Mouse (Mus musculus) 416B (cell line): Measurements from ENCODE around the gene Adam15.

Experiments
- DNase-seq: peaks from one replicate; pipeline ENCODE4 v3.0.0; 2011; ENCODE audit warnings: low read depth

The Adam15 gene

DNA sequence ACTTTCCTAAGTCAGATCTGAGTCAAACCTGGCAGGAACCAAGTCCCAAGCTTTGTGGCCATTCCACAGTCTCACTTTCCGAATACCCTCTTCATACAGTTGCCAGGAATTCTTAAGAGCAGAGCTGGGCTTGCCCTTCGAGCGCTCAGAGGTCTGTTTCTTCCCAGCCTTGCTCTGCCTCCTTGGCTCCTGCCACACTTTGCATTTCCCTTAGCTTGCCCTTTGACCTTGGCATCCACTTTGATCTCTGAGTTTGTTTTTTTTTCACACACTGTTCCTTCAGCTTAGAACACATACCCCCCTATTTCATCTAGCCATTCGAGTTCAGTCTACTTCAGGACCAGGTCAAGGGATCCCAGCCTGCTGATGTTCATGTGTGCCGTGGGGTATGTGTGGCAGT lies 1.5 kb upstream of the Adam15 start:
- no peak for DNase-seq

DNA sequence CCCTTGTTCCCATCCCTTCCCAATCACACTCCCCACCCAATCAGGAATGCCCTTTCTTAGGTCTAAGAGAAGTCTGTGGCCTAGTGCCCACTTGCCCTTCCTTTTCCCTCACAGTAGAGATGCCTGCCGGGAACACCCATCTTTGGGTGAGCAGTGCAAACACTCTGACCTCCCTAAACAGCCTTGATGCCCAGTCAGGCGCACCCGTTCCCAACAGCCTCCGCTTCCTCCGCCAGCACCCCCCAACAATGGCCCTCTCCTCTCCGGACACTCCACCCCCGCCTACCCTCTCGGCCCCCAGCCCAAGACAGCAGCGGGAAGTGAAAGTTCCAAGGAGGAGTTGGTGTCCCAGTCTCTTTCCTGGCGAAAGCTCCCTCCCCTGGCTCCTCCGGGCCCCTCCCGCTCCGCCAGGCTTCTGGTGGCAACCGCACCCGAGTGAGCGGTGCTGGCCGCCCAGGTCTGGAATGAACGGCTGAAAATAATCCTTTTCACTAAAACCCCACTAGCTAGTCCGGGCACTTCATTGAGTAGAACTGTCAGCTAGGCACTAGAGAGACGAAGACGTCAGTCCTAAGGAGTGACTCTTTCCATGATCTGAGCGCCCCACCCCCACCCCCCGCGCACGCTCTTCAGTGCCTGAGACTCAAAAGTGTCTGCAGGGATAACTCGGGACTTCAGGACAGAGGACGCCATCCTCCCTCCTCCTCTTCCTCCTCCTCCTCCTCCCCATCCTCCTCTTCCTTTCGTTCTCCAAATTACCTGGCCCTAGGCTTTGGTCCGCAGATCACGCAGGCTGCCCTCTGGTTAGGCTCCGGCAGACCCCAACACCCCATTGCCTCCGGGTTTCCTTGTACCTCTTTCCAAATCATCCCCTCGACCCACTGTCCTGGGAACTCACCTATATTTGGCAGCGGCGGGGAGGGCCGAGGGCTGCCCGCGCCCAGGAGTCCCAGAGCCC lies 606 bp downstream of the Adam15 start:
- DNase-seq: peak; percentile 62

DNA sequence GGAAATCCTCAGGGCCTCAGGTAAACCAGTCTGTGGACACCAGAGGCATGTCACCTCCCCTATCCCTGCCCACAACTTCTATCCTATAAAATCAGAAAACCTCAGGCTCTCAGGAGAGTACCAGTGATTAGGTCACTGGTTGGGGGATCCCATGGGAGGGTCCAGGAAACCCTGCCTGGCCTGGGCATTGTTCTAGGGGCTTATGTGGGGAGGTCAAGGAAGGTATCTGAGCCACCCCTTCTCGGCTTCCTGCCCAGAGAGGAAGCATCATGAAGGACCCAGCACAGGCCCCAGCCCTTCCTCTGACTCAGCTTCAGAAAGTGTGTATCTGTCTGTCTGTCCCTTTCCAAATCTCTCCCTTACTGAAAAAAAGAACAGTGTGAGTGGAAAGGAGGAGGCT lies 1.9 kb downstream of the Adam15 start:
- peak; percentile 42 for DNase-seq

DNA sequence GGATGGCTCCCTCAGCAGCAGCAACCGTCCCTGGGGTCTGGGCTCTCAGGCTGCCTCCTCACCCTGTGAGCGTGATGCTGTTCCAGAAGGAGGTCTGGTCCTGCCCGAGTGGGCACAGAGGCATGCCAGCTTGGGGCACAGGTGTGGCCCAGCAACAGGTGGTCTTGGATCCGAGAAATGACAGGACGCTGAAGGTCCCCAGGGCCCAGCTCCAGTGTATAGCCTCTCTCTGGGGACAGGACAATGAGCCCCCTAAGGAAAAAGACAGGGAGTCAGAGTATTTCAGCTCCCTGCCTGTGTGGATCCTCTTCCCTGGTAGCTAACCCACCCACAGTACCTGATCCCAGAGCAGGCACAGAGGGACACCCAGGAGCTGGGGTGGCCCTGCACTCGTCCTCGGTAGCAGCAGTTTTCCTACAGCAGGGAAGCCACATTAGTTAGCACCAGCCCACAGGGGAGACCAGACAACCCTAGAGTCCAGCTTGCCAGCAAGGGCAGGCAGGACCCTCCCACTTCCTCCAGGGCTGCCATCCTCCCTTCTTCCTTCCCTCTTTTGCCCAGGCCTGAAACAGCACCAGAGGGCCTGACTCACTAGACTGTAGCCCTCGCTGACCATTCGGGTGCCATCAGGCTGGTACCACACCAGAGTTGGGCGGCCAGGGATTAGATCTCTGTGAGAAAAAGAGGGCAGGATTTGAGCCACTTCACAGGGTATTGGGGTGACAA lies 2.8 kb downstream of the Adam15 start:
- peak; percentile 70 for DNase-seq

DNA sequence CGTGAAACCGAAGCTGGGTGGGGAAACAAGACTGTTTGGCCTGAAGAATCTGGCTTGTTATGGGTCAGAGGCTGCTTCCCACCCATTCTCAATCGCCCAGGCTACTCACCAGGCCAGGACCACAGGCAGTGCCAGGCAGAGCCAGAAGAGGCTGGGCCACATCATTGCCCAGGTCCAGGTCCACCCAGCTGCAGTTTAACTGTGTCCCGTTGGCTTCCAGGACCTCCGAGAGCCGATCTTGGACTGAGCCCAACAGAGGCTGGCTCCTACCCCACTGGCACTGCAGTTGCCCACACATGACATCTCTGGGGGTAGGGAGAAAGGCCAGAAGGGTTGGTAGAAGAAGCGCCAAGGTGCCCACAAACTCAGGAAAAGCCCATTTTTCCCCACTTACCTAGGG lies 6.5 kb downstream of the Adam15 start:
- DNase-seq: no peak

DNA sequence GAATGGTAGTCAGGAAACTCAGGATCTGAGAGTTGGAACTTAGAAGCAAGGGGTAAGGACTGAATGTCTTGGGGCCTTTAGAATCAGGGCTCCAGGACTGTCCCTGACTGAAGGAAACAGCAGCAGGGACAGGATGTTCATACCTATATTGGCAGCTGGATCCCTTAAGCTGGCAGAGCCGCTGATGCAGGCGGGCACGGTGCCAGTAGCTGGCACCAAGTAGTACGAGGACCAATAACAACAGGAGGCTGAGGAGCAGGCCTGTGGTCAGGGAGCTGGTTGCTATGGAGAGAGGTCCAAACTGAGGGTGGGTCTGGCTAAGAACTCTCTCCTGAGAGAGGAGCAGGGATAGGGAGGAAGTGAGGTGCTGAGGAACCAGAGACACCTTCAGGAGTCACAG lies 8.0 kb downstream of the Adam15 start:
- DNase-seq: no peak

DNA sequence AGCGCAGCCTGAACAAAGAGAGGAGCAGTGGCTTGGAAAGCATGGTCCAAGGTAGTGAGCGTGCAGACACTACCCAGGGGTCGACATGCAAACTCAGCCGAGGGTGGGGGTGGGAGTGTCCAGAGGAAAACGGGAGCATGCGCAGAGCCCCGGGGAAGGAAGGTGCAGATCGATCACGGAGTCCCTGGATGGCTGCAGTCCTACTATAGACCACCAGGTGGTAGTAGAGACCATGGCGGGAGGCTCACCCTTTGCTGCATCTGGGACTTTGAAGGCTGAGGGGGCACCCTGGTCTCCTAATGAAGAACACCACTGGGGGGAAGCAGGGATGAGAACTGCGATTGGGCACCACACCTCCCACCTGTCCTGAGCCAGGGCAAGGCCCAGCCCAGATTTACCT lies 9.3 kb downstream of the Adam15 start:
- DNase-seq: peak; percentile 63

DNA sequence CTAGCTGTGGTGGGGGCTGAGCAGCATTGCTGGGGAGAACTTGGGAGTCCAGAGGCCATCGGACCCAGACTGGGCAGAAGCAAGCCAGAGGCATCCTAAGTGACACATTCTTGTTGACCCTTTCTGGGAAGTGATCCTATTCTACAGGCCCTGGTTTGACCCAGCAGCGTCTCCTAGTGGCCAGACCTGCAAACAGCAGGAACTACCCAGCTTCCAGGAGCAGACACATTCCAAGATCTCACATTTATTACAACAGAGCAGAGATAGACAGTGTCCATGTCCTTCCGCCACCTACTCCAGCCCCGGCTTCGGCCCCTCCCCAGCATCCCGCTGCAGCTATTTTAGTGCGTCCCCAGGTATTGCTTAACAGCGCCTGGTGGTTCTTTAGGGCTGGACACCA lies 10.4 kb downstream of the Adam15 start:
- DNase-seq: peak; percentile 80

DNA sequence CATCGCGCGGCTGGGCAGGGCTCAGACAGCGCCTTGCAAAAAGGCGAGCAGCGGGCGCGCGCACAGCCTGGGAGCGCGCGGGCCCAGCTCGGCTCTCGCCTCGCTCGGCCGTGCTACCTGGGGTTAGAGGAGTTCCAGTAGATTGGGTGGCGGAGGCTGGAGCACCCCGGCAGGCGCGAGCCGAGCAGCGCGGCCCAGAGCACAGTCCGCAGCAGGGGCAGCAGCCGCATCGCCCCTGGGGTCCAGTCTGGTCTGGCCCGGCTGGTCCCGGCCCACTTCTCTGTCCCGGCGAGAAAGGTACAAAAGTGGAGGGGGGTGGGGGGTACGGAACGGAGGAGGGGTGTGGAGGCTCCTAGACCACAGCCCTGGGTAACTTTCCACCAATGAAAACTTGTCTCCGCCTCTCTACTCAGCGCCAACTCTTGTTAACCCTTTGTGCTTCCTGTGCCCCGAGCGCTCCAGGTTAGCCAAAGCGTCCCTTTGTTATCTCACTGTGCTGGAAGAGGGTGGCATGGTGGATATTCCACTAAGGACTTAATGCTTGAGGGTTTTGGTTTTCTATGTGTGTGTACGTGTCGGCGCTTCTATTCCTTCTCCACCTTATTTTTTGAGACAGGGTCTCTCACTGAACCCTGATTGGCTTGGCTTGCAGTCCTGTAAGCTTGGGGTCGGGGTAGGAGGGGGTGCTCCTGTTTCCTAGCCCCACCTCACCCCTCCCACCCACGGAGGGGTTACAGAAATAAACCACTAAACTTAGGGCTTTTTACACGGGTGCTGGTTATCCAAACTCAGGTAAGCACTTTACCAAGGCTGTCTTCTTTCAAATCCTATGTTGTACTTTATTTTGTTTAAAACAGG lies 11.8 kb downstream of the Adam15 start, which contains the start of gene Efna4:
Gene Efna4, minus strand, starts transcription at position 308 of the 858 bp plus-strand sequence.
- peak; percentile 76 for DNase-seq

DNA sequence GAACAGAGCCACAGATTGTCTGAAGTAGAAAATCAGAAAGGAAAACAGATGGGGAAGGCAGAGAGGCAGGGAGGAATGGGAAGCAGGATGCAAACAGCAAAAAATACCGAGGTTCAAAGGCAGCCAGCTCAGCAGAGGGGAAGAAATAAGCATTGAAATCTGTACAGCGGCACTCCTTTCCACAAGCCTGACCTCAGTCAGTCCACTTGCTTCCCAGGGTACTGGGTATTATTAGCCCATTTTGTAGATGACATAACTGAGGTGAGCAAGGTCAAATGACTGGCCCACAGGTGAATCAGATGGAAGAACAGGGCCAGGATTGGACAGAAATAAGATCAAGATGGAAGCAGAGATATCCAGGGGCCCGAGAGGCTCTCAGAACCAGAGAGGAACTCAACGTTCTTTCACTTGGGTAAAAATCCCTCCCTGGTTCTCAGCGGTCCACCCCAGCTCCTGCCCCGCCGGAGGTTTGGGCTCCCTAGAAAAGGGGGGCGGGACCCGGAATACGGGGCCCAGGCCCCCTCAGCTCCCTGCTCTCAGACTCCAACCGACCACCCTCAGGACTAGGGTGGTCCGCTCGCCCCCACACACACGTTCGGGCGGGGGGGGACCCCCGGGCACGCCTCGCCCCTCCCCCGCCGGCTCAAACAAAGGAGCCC lies 12.6 kb downstream of the Adam15 start:
- DNase-seq: no peak

DNA sequence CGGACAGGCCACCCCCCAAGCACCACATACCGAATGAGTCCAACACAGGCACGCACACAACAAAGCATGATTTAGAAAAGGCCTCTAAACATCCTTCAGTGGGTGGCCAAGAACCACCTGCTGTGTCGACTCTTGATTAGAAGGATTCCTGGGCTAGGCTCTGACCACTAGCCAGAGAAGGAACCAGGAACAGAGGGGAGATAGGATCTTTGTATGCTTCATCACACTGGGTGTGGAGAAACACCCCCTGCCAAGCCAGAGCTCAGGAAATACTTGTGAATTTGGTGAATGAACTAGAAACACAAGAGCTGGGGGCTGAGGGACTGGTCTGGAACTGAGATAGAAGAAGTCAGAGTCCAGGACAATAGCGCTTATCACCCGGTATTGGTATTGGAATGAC lies 13.3 kb downstream of the Adam15 start:
- DNase-seq: no peak

DNA sequence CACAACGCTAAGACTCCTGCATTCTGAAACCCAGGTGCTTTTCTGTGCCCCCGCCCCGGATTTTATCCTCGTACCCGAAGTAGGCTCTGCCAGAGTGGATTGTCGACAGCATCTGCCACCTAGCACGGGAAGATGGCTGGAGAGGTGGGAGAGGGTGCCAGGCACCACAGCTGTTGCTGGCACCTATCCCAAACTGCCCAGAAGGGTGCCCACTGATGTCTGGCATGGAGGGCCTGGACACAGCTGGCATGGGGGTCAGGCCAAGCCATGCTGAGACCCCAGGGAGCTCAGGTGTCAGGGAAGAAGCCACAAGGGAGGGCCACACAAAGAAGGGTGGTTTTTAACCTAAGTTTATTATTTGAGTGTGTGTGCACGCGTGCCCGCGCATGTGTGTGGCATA lies 16.7 kb downstream of the Adam15 start:
- no peak for DNase-seq

DNA sequence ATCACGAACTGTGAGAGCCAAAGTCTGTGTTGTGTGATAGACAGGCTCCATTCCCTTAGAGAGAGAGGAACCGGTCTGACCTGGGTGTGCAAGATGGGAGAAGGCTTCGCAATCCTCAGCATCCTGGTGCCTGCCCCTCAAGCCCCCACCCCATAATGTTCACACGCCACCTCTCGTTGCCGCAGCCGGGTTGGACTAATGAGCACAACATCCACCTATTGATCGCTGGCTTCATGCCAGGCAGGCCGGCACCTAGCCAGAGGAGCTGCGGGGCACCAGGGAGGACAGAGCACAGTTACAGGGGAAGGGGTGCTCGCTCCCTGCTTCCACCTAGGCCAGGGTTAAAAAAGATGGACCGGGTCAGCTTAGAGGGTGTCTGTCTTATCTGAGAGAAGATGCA lies 17.3 kb downstream of the Adam15 start:
- DNase-seq: no peak

DNA sequence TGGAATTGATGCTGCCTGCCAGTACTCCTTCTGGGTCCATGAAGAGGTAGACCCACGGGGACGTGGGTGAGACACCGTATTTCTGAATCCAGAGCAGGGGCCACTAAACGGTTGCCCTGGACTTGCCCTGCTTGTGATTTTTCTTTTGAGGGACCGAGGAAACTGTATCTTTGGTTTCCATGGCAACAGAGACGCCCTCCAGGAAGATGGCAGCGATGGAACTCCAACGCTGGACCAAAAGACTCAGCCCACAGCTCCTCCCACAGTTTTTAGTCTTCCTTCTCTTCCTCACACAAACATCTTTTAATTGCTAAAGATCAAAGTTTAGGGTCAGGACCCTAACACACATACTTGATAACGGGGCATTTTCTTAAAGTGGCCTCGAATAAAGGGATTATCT lies 17.8 kb downstream of the Adam15 start:
- no peak for DNase-seq

DNA sequence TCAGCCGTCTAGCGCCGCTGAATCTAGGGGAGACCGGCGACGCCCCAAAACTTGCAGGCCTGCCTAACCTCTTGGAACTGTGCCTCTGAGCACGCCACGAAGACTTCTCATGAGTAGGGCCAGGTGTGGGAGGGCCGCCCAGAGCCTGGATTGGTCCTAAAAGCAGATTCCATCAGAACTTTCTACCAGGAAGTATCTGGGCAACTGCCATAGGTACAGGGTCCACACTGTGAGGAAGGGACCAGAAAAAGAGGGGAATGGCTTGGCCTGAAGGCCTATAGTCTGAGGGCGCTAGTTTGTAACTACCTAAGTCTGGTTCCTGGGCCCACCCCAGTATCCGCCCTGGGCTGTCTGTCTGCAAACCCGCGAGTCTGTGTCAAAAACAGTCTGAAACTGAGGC lies 18.2 kb downstream of the Adam15 start:
- DNase-seq: no peak

DNA sequence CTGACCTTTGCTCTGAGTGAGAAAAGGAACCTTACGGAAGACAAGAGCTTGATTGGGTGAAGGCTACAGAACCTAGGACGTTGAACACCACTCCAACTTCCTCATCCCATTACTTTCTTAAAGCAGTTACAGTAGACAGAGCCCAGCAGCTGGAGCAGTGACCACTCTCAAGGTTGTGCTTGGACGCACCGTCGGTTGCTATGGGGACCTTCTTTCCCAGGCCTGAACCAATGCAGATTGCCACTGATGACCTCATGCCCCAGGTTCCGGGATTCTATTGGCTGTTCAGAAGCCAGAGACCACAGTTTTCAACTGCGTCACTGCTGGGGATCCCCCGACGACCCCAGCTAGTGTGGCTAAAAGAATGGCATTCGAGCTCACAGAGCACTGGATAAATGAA lies 18.8 kb downstream of the Adam15 start:
- DNase-seq: no peak

DNA sequence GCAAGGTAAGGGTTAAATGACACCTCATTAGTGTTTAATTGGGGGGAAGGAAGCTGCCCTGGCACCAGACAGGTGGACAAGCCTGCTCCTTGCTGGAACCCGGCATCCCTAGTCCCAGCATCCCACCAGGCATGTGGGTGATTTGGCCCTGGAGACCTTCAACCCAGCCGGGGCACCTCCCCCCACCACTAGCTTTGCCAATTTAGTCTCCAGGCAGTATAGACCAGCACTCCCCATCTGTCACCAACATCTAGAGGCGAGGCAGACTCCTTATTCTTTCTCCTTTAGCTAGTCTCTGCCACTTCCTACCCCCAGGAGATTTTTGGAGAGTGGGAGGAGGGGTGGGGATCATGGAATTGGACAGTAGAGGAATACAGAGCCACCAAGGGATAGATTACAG lies 19.4 kb downstream of the Adam15 start:
- no peak for DNase-seq

DNA sequence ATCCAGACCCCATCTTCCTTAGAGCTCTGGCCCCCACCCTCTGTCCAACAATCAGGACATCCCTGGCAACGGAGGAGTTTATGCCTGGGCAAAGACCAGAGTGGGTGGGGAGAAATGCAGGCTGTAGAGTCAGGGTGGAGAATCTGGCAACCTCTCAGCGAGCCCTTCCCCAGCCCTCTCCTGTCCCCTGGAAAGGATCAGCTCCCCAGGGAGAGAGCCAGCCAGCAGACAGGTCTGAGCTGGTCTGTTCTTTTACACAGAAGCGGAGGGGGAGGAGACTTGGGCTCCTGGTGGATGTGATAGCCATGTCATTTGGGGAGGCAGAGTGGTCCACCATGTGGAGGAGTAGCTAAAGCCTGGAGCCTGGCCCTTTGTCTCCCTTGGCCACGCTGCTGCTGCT lies 21.2 kb downstream of the Adam15 start:
- DNase-seq: no peak

DNA sequence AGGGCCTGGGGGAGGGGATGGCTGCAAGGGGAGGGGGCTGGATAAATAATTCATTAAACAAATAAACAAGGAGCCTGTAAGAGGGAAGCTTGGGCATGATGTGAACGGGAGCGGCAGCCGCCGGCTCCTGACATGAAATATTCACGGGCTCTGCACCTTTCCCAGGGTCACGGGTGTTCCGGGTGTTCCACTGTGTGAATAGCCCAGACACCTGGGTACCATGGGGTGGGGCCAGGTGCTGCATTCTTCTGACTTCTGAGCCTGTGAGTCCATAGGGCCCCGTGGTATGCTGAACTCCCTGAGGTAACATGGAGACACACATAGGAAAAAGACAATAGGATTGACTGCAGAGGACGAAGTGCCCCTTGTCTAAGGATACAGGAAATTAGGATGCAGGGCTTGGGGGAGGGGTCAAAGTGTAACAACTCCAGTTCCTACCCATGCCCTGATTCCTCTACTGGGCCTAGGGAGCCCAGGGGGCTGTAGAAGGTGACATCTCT lies 22.4 kb downstream of the Adam15 start:
- no peak for DNase-seq

DNA sequence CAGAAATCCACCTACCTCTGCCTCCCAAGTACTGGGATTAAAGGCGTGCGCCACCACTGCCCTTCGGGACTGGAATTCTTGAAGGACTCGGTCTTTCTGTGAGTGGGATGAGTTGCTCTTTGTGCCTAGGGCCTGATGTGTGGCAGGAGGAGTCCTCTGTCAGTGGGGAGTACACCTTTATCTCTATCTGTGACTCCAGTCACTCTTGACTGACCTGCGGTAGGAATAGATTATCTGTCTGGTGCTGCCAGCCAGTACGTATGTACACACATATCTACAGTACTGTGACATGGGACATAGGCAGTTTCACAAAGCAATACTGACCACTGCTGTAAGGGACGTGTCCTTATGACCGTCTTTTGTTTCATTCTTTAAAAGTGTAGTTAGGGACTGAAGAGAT lies 23.9 kb downstream of the Adam15 start:
- DNase-seq: no peak

DNA sequence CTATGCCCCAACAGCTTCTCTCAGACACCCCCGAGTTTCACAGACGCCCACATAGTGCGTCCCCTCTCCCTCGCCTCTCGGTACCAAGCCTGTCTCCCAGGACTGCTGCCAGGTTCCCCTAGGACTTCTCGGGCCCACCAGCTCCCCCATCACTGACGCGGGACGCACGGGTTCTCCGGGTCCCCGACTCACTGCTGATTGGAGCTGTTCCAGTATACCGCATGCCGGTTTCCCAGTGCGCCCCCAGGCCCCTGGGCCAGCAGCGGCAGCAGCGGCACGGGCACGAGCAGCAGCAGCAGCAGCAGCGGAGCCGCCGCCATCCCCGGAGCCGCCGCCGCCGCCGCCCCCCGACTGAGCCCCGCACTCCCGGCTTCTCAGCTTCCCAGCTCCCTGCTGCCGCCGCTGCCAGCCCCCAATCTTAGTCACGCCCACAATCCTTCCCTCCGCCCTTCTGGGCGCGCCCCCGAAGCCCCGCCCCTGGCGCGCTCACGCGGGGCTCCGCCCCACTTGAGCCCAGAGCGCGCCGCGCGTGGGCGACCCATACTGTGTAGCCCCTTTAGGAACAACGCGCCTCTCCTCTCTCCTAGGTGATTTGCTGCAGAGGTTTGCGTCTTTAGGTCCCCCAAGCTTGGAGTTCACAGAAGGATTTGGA lies 27.2 kb downstream of the Adam15 start, which contains the start of gene Efna3:
Gene Efna3, minus strand, starts transcription at position 452 of the 652 bp plus-strand sequence.
- DNase-seq: no peak
